Mouse (Mus musculus) kidney, postnatal 36 days (tissue): Measurements from ENCODE around the gene 1810043G02Rik.
"Not testable (repeated sequence)": the region's sequence is repeated elsewhere in the genome, so short reads cannot be mapped to it uniquely, and the experiment has no call there.

ENCODE experiments used
- DNase-seq, 2 experiments: peaks; one replicate each; pipeline ENCODE4 v3.0.0; 2021 to 2022; ENCODE audit warnings: mixed read lengths in 2 of 2

Gene 1810043G02Rik

GRCm38 (mm10) chr10:78005791-78006438 is 27.6 kb downstream of the 1810043G02Rik start:
- DNase-seq, result peak; percentile 22 to 35

- no peak for DNase-seq
These were observed 28.9 kb downstream of the 1810043G02Rik start for GRCm38 (mm10) chr10:78007203-78007602.

GRCm38 (mm10) chr10:78008169-78008568 is 29.8 kb downstream of the 1810043G02Rik start:
- DNase-seq, result no peak

- DNase-seq, result peak; percentile 98 to 99
These were observed 31.0 kb downstream of the 1810043G02Rik start for GRCm38 (mm10) chr10:78009184-78009944.

- DNase-seq, result no peak
These were observed 31.6 kb downstream of the 1810043G02Rik start, which contains the start of gene Pfkl for GRCm38 (mm10) chr10:78009945-78010293. TSS of gene Pfkl (minus strand) at chr10:78010083.

- no peak for DNase-seq
These were observed 32.0 kb downstream of the 1810043G02Rik start for GRCm38 (mm10) chr10:78010335-78010734.

GRCm38 (mm10) chr10:78011116-78011515 is 32.8 kb downstream of the 1810043G02Rik start:
- DNase-seq, result not testable (repeated sequence)

- DNase-seq, result no peak
These were observed 34.6 kb downstream of the 1810043G02Rik start for GRCm38 (mm10) chr10:78012661-78013495.

- no peak for DNase-seq
These were observed 37.2 kb downstream of the 1810043G02Rik start for GRCm38 (mm10) chr10:78015489-78015888.

- DNase-seq, result peak; percentile 56 to 65
These were observed 38.0 kb downstream of the 1810043G02Rik start for GRCm38 (mm10) chr10:78016366-78016765.

GRCm38 (mm10) chr10:78018797-78019203 is 40.5 kb downstream of the 1810043G02Rik start:
- peak; percentile 77 to 93 for DNase-seq

- peak in 1 of 2 experiments; percentile 25 for DNase-seq
These were observed 41.0 kb downstream of the 1810043G02Rik start for GRCm38 (mm10) chr10:78019291-78019690.

- DNase-seq, result not testable (repeated sequence)
These were observed 41.7 kb downstream of the 1810043G02Rik start for GRCm38 (mm10) chr10:78019984-78020383.

GRCm38 (mm10) chr10:78025453-78025852 is 47.1 kb downstream of the 1810043G02Rik start:
- DNase-seq, result not testable (repeated sequence)

GRCm38 (mm10) chr10:78028129-78028528 is 49.8 kb downstream of the 1810043G02Rik start:
- DNase-seq, result peak; percentile 61 to 85

GRCm38 (mm10) chr10:78029080-78029479 is 50.8 kb downstream of the 1810043G02Rik start:
- DNase-seq, result no peak

- no peak for DNase-seq
These were observed 53.7 kb downstream of the 1810043G02Rik start for GRCm38 (mm10) chr10:78031987-78032386.
